Mouse (Mus musculus) frontal cortex, adult 2 months (tissue): ENCODE results near the gene Chka. TPM values are rescaled to one million over a fixed set of nuclear protein-coding genes. Genes with fewer than 3 reads are reported as not detected.

Source experiments
- DNase-seq, 2 experiments: peaks; one replicate each; pipeline ENCODE4 v3.0.0; 2022; ENCODE audit warnings: low spot score in 1 of 2; ENCODE audit errors: extremely low spot score in 1 of 2
- polyA plus RNA-seq: library from polyadenylated mRNA; depleted of rRNA; stranded (reverse); fragments of >200 nt; gene quantifications from 2 replicates; pipeline ENCODE4 v1.2.3, GENCODE M21; 2012

The Chka gene
- polyA plus RNA-seq, 1 experiment = 121 TPM

DNA sequence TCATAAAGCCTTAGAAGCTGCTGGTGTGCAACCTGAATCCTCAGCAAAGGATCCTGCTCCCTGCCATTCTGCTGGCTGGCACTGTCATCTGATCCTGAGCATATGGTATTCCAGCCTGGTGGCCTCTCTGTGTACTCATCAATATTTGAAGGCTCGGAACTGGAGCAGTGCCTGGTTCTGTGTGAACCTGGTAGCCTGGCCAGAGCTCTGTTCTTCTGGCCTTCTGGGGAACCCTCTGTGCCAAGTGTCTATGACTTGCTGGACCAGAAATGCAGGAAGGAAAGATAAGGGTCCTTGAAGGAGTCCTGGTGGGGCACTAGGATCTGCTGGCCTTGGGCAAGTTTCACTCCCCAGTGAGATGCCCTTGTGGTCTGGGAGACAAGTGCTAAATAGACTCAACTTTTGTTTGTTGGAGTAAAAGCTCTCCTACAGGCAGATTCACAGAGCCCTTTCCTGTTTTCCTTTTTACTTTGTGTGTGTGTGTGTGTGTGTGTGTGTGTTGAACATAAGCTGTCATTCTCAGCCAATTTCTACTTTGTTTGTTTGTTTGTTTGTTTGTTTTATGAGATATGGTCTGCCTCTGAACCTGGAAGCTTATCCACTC is 5.7 kb upstream of the Chka start:
- no peak for DNase-seq

DNA sequence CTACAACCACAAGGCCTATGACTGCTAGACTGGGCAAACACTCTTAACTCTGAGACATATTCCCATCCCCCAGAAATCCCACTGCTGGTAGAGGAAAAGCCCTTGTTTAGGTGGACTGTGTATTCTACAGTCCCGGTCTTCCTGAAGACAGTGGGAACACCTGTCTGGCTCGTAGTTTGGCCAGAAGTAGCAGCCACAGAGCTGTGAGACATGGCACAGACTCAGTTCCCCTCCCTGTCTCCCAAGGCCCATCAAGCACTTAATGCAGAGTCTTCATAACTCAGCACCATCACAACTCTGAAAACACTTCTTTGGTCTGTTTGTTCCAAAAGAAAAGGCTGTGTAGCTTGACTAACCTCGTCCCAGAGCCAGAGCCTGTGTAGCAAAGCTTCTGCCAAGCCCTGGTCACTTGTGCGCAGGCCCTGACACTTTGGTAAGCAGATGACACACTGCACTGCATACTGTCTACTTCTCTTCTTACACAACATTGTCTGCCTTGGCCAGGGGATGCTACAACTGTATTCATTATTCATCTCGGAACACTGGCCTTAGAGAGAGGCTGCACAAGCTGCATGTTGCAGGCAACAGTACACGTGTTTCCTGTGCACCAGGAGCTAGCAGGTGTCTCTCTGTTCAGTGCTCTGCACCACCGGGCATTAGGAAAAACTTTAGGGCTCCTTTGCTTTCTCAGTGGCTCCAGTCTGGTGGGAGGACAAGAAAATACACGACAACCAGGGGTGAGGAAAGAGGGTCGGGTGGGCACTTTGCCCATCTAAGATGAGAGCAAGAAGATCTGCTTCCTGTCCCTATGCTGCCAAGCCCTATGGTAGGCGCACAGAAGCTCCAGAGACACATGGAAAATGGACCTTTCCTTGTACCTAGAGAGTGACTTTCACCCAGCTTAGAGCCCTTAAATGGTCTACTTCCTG is 4.6 kb upstream of the Chka start:
- no peak for DNase-seq

DNA sequence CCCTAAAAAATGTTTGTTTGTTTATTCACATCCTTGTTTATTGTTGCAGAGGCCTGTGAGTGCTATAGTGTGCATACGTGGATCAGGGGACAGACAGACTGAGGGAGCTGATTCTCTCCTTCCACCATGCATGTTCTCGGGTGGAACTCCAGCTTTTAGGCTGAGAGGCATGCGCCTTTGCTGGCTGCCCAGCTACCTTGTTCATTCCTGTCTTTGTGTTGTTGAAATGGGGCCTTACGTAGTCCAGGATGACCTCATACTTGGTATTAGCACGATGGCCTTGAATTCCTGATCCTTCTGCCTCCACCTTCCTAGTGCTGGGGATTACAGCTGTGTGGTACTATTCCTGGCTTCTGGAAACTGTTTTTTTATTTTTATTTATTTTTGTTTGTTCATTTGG is 3.9 kb upstream of the Chka start:
- DNase-seq = no peak

DNA sequence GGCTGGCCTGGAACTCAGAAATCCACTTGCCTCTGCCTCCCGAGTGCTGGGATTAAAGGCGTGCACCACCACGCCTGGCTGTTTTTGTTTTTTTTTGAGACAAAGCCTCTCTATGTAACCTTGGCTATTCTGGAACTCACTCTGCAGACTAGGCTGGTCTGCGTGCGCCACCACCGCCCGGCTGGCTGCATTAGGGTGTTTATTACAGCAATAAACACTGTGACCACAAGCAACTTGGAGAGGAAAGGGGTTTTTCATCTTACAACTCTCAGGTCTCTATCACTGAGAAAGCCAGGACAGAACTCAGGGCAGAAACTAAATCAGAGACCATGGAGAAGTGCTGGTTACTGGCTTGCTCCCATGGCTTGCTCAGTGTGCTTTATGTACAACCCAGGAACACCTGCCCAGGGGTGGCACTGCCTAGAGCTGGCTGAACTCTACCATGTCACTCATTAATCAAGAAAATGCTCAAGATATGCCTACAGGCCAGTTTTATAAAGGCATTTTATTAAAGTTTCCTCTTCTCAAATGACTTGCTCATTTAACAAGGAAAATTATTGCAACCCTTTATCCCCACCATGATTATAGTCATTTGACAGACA is 3.3 kb upstream of the Chka start:
- DNase-seq = no peak

GRCm38 (mm10) chr19:3849251-3849650 is 2.3 kb upstream of the Chka start:
- DNase-seq = no peak

GRCm38 (mm10) chr19:3850076-3850475 is 1.5 kb upstream of the Chka start:
- DNase-seq = no peak

- DNase-seq = no peak
Observed at GRCm38 (mm10) chr19:3850847-3851469, 615 bp upstream of the Chka start.

DNA sequence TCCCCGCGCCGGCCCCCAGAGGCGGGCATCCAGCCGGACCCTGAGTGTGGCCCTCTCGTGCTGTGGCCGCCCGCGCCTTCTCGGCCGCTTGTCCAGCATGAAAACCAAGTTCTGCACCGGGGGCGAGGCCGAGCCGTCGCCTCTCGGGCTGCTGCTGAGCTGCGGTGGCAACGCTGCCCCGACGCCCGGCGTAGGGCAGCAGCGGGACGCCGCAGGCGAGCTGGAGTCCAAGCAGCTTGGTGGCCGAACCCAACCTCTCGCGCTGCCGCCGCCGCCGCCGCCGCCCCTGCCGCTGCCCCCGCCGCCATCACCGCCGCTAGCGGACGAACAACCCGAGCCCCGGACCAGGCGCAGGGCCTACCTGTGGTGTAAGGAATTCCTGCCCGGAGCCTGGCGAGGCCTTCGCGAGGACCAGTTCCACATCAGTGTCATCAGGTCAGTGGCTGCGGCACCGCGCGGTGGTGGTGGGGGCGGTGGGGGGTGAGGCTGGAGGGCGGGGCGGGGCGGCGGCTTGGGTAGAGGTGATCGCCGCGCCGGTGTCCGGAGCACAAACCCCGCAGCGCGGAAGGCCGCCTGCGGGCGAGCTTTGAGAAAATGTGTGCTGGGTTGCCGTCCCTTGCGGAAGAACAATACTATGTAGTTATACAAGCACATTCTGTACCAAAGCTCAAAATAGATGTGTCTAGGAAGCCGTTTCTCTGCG is 557 bp downstream of the Chka start:
- peak; percentile 23 to 51 for DNase-seq

GRCm38 (mm10) chr19:3853121-3853520 is 1.5 kb downstream of the Chka start:
- no peak for DNase-seq

DNA sequence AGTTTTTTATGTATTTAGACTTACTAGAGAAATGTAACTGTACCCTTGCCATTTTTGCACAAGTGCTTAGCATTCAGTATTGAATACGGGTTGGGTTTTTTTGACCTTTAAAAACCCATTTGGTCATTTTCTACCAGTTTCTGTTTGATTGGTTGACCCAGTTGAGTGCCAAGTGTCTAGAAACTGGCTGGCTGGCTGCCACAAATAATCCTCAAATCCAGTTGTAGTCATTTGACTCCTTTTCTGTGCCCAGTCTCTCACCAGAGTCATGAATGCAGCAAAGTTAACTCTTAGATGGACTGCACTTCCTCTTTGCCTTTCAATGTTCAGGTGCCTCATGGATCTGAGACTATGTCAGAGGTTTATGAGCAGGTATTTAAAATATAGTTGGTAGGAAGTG is 2.3 kb downstream of the Chka start:
- DNase-seq = peak in 1 of 2 experiments; percentile 31

- DNase-seq = no peak
Observed at GRCm38 (mm10) chr19:3855091-3855490, 3.5 kb downstream of the Chka start.

DNA sequence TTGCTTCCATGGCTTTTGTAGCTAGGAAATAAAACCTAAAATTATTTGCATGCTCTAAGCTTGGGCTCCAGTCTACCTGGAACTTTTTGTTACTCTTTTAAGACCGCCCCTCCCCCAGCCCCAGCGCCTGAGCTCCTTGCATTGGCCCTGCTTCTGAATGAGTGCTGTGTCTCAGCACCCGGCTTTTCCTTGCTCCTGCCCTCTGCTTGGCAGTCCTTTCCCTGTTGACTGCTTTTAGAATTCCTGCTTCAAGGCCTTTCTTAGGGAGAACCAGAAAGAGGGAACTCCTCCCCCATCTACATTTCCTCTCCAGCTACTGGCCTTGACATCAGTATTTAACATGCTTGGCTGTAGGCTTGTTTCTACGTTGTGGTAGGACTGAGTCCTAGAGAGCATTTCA is 4.0 kb downstream of the Chka start:
- DNase-seq = peak in 1 of 2 experiments; percentile 42

GRCm38 (mm10) chr19:3857220-3857619 is 5.6 kb downstream of the Chka start:
- no peak for DNase-seq

- DNase-seq = no peak
Observed at GRCm38 (mm10) chr19:3862713-3863112, 11.1 kb downstream of the Chka start.

- no peak for DNase-seq
Observed at GRCm38 (mm10) chr19:3864960-3865359, 13.4 kb downstream of the Chka start.

DNA sequence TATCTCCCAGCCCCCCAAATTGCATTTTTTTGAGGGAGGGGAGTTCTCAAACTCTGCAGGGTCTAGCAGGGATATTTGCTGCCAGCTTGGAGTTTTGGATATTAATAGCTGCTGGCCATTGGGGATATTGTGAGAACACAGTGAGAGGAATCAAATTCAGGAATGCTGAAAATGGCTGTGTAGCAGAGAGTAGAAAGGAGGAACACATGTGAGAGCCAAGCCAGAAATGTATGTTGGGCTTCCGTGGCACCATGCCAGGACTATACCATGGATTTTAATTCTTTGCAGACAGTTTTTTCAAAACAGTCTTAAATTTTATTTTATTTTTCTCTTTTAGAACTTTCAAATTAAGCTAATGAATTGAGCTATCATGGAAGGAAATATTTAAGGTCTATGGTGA is 16.7 kb downstream of the Chka start:
- DNase-seq = peak in 1 of 2 experiments; percentile 11

- DNase-seq = no peak
Observed at GRCm38 (mm10) chr19:3871468-3871867, 19.9 kb downstream of the Chka start.

- DNase-seq = no peak
Observed at GRCm38 (mm10) chr19:3872373-3872772, 20.8 kb downstream of the Chka start.

DNA sequence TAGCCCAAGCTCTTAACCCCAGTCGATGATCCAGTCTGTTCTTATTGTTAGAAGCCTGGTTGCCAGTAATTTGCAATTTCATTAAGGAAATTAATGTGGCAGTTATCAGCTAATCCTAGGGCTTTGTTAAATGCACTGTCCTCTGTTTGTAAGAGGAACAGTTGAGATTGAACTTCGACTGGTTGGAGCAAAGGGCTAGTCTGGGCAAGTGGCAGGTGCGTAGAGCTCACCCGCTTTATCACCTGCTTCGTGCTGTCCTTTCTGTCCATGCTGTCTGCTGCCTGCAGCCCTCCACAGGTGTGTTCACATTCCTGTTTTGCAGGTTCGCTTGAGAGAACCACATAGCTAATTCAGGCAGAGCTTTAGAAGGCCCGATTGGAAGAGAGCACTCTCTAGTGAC is 23.5 kb downstream of the Chka start:
- no peak for DNase-seq

- no peak for DNase-seq
Observed at GRCm38 (mm10) chr19:3880054-3880848, 28.7 kb downstream of the Chka start.
